Mouse (Mus musculus) hindbrain, postnatal 0 days (tissue): ENCODE measurements around the gene Cpa4. TPM values are rescaled to one million over a fixed set of nuclear protein-coding genes. Genes with fewer than 3 reads are reported as not detected.

Experiments
- ATAC-seq: fragments of 200-750 bp; cut with Nextera tagmentation; 2 replicates; pipeline ENCODE4 v1.8.0; 2017; ENCODE audit warnings: mild to moderate bottlenecking, moderate TSS enrichment, moderate library complexity
- DNase-seq: peaks from one replicate; pipeline ENCODE4 v3.0.0-alpha.2; 2015; ENCODE audit warnings: low spot score
- H3K27ac ChIP-seq: fragments of 300-500 bp; sonication (generic); 2 replicates; pipeline ENCODE4 v1.5.1; 2014; ENCODE audit warnings: mild to moderate bottlenecking
- H3K27me3 ChIP-seq: fragments of 300-500 bp; sonication (generic); 2 replicates; pipeline ENCODE4 v1.6.1; 2014; ENCODE audit warnings: low read length, mixed read lengths; ENCODE audit not compliant: insufficient read depth
- H3K36me3 ChIP-seq: fragments of 300-500 bp; sonication (generic); 2 replicates; pipeline ENCODE4 v1.6.1; 2014; ENCODE audit warnings: low read length, mixed read lengths; ENCODE audit not compliant: insufficient read depth
- H3K4me1 ChIP-seq: fragments of 300-500 bp; sonication (generic); 2 replicates; pipeline ENCODE4 v1.6.1; 2014; ENCODE audit warnings: antibody characterized with exemption, low read length, mixed read lengths; ENCODE audit not compliant: insufficient read depth
- H3K4me2 ChIP-seq: fragments of 300-500 bp; sonication (generic); 2 replicates; pipeline ENCODE4 v1.6.1; 2014; ENCODE audit warnings: low read depth, mild to moderate bottlenecking, low read length, moderate library complexity, mixed read lengths
- H3K4me3 ChIP-seq: fragments of 300-500 bp; sonication (generic); 2 replicates; pipeline ENCODE4 v1.5.1; 2014; ENCODE audit warnings: low read length
- H3K9ac ChIP-seq: fragments of 300-500 bp; sonication (generic); replicated peaks from 2 replicates; pipeline ENCODE4 v1.6.1; 2014; ENCODE audit warnings: mild to moderate bottlenecking, low read length, moderate library complexity, mixed read lengths
- H3K9me3 ChIP-seq: fragments of 300-500 bp; sonication (generic); 2 replicates; pipeline ENCODE4 v1.6.1; 2016; ENCODE audit warnings: low read length, mixed read lengths
- CTCF ChIP-seq: IDR thresholded peaks from 2 replicates; pipeline ENCODE4 v1.5.1; 2016; ENCODE audit warnings: antibody characterized with exemption, control low read depth, low read depth
- WGBS: fragments of 180-500 bp; shearing (Covaris S2); extraction: QIAGEN DNeasy Blood & Tissue Kit; methylation state at CpG from one replicate; pipeline ENCODE4 v1.1.7; 2014; 5-methylcytosine and 5-hydroxymethylcytosine counted together
- polyA plus RNA-seq: library from polyadenylated mRNA; unstranded; fragments of >200 nt; fragmentation: Nextera tagmentation; extraction: Ambion mirVana; gene quantifications from 2 replicates; pipeline ENCODE4 v1.2.1, GENCODE M21; 2015
- total RNA-seq: library from RNA; depleted of rRNA; stranded (reverse); fragments of >200 nt; gene quantifications from 2 replicates; pipeline ENCODE4 v1.2.3, GENCODE M21; 2014; rRNA removed

Gene Cpa4
- 0.11 and 0.16 TPM in 2 replicates for total RNA-seq
- 0.45 and 0.53 TPM in 2 replicates for polyA plus RNA-seq

DNA sequence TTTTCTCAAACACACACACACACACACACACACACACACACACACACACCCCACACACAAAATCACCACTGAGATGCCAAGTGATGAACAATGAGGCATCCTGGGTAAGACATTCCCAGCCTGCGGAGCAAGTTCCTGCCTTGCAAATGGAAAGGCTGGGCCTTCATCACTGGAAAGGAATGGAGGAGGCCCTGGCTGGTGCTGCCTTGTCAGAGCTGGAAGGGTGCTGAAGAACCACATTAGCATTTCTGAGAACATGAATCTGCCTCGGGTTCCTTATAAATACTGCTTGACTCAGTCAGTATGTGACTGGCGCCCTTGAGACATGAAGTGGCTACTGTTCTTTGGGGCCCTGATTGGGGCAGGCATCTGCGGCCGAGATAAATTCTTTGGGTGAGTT lies at the start of gene Cpa4:
TSS of gene Cpa4 (plus strand) at position 301 of the 400 bp plus-strand sequence.
- Histone ChIP-seq H3K27ac (no peak within 1 kb of the TSS), H3K27me3 (no peaks in the 10 kb centered on the region), H3K4me2 (no peak within 1 kb of the TSS), H3K4me3 (no peak within 1 kb of the TSS), H3K4me1 (peaks cover 8% of the 10 kb centered on the region; the same call in 1 of the 2 replicates), H3K36me3 (no peaks in the 10 kb centered on the region), H3K9ac (no peak within 1 kb of the TSS), H3K9me3 (no peaks in the 10 kb centered on the region)
- 73% methylated on average over 5 of the region's 5 CpGs for WGBS
- no peak for ATAC-seq
- TF ChIP-seq CTCF, result no peak
- DNase-seq, result no peak

DNA sequence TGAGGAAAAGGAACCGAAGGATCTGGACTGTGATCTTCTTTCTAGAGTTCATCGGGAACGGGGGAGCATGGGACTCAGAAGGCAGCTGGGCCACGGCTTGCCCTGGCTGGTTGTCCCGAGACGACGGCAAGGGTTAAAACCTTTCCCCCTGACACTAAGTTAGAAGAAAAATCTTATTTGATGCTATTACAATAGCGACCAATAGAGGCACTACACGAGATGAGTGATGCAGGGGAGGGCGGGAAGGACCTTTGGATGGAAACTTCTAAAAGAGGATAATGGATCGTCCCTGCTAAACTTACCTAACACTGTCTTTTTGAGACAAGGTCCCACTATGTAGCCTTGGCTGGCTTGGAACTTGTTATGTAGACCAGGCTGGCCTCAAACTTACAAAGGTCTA lies 47.8 kb upstream of the Cpa4 start:
- 64% methylated on average over 11 of the region's 11 CpGs for WGBS

DNA sequence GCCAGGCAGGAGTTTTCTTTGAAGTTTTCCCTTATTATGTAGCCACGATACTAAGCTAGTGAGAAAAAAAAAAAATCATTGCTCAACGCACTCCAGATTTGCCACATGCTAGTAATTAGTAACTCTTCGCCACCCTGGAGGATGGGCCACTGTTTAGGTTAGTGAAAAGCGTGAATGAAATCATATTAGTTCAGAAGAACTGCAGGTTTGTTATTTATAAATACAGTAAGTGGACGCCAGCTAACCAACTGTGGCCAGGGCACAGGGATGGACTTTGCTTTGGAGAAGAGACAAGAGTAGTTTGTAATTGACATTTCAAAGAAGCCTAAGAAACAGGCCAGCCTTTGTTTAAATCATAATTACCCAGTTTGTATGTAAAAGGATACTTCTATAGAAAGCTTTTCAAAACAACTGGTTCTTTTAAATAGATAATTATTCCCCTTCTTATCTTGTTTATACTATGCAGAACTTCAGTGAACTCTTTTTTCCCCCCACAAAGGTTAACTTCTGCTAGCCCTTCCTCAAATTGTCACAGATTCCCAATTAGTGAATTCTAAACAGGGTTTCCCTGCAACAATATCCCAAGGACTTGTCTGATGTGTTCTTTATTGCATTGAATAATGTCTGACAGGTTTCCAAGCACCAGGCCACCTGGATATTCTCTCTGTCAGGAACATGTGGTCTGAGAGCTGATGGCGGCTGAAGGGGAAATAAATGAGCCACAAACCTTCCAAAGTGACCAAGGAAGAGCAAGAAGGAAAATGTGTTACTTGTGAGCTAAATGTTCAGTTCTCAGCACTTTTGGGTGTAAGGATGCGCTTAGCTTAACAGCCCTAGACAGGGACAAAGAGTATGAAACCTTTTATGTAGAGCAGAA lies 42.5 kb upstream of the Cpa4 start:
- no peak for ATAC-seq
- no peak overlapping the region for H3K27ac ChIP-seq

More for the DNA sequence above, 47.8 kb upstream of the Cpa4 start:
- H3K4me1 ChIP-seq, result no peaks in the 10 kb centered on the region
- 0 out of 2 replicates have a peak, but pooled peaks have one; percentile 29 for TF ChIP-seq CTCF
- H3K27ac ChIP-seq, result no peak overlapping the region
- H3K9me3 ChIP-seq, result no peaks in the 10 kb centered on the region
- H3K36me3 ChIP-seq, result no peaks in the 10 kb centered on the region
- H3K27me3 ChIP-seq, result no peaks in the 10 kb centered on the region
- ATAC-seq (no peak), DNase-seq (no peak)
- no peak overlapping the region for H3K4me2 ChIP-seq
- no peak overlapping the region for H3K4me3 ChIP-seq
- no peak overlapping the region for H3K9ac ChIP-seq

DNA sequence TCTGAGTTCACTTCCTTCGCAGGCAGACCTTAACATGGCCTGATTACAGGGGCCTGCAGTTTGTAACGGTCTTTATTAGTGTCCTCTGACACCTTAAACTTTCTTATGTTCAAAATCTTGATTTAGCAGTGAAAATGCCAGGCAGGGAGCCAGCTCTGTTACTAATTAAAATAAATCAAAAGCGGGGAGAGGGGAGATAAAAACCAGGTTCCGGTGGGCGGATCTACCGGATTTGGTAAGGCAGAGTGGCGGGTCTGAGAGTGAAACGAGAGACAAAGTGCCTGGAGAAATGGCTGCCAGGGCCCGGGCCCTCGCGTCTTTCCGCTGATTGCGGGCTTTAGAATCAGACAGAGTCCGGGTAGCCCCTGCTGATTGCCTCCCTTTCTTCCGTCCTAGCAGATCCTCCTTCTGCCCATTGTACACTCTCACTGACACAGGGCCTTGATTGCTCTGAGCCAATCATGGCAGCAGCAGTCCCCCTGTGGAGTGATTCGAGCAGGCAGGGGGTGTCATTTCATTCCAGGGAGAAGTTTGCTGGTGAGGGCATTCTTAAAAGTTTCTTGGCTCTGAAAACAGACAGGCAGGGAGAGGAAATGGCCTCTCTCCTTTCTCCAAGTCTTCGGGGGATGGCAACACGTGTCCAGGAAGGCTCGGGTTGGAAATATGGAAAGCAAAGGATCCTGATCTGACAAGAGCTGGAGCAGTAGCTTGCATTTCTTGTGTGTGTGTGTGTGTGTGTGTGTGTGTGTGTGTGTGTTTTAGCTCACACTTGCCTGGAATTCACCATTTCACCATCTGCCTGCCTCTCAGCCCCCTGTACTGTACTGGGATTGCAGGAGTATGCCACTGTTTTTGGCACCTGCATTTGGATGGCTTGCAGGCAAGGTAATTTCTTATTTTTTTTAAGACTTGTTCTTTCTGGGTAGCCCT lies 41.3 kb upstream of the Cpa4 start:
- 12% methylated on average over 19 of the region's 19 CpGs for WGBS
- H3K4me3 ChIP-seq, result no peak overlapping the region
- H3K9ac ChIP-seq, result peak overlapping the region; percentile 19; the same call in 1 of the 2 replicates

More for the DNA sequence above, 42.5 kb upstream of the Cpa4 start:
- no peak overlapping the region for H3K4me2 ChIP-seq
- no peak for DNase-seq
- no peaks in the 10 kb centered on the region for H3K36me3 ChIP-seq
- H3K27me3 ChIP-seq, result no peaks in the 10 kb centered on the region
- H3K9me3 ChIP-seq, result no peaks in the 10 kb centered on the region
- H3K4me3 ChIP-seq, result no peak overlapping the region
- H3K9ac ChIP-seq, result no peak overlapping the region
- 53% methylated on average over 7 of the region's 7 CpGs for WGBS
- TF ChIP-seq CTCF, result no peak
- no peaks in the 10 kb centered on the region for H3K4me1 ChIP-seq

DNA sequence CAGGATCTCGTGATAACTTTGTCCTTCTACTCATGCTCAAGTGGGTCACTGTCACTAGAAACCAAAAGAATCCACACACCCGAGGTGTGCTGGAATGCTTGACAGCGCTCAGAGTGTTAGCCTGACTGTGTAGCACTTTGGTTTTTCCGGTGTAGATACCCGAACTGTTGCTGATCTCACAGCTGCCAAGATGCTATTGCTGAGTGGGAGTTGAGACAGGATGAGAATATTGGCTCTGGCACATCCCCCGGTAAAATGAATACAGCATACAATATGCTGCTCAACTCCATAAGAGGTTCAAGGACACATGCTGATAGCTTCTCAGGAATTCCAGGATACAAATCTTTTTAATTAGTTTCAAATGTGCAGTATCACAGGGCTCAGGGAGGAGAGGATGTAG lies 39.4 kb upstream of the Cpa4 start:
- DNase-seq, result no peak
- no peak overlapping the region for H3K27ac ChIP-seq
- no peaks in the 10 kb centered on the region for H3K9me3 ChIP-seq
- WGBS, result 64% methylated on average over 6 of the region's 6 CpGs
- no peak overlapping the region for H3K9ac ChIP-seq
- no peaks in the 10 kb centered on the region for H3K4me1 ChIP-seq
- no peak overlapping the region for H3K4me3 ChIP-seq
- H3K27me3 ChIP-seq, result no peaks in the 10 kb centered on the region
- TF ChIP-seq CTCF, result no peak
- no peaks in the 10 kb centered on the region for H3K36me3 ChIP-seq
- no peak for ATAC-seq
- no peak overlapping the region for H3K4me2 ChIP-seq

More for the DNA sequence above, 41.3 kb upstream of the Cpa4 start:
- Histone ChIP-seq H3K4me1 (no peaks in the 10 kb centered on the region), H3K9me3 (no peaks in the 10 kb centered on the region), H3K27me3 (no peaks in the 10 kb centered on the region), H3K36me3 (no peaks in the 10 kb centered on the region), H3K4me2 (peak overlapping the region; percentile 24), H3K27ac (peak overlapping the region; percentile 56)
- DNase-seq (peak; percentile 55), ATAC-seq (0 out of 2 replicates have a peak, but pooled peaks have one; percentile 56)
- no peak for TF ChIP-seq CTCF

DNA sequence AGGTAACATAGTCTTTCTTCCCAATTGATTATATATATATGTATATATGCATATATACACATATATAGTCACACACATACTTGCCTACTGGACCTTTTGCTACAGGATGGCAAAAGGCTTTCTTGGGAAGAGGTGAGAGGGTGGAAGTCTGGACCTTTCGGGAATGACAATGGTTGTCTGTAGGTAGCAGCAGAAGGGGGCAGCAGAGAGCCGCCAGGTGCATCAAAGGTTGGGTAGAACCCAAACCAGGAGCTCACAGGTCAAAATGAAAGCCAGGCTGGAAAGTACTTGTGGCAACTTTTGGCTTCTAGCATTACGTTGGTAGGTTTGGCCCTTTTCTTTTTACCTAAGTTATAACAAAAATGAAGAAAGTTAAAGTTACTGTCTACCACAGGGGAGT lies 32.8 kb upstream of the Cpa4 start:
- H3K27me3 ChIP-seq, result no peaks in the 10 kb centered on the region
- H3K4me3 ChIP-seq, result no peak overlapping the region
- H3K9me3 ChIP-seq, result no peaks in the 10 kb centered on the region
- no peak overlapping the region for H3K9ac ChIP-seq
- no peak overlapping the region for H3K27ac ChIP-seq
- DNase-seq (no peak), ATAC-seq (no peak)
- no peaks in the 10 kb centered on the region for H3K4me1 ChIP-seq
- no peaks in the 10 kb centered on the region for H3K36me3 ChIP-seq
- WGBS, result 41% methylated on average over 3 of the region's 3 CpGs
- TF ChIP-seq CTCF, result peak; percentile 43
- no peak overlapping the region for H3K4me2 ChIP-seq
